Mouse (Mus musculus): ENCODE results near the gene Fndc8.
"Not testable (repeated sequence)": the region's sequence is repeated elsewhere in the genome, so short reads cannot be mapped to it uniquely, and the experiment has no call there.

Fndc8 gene

DNA sequence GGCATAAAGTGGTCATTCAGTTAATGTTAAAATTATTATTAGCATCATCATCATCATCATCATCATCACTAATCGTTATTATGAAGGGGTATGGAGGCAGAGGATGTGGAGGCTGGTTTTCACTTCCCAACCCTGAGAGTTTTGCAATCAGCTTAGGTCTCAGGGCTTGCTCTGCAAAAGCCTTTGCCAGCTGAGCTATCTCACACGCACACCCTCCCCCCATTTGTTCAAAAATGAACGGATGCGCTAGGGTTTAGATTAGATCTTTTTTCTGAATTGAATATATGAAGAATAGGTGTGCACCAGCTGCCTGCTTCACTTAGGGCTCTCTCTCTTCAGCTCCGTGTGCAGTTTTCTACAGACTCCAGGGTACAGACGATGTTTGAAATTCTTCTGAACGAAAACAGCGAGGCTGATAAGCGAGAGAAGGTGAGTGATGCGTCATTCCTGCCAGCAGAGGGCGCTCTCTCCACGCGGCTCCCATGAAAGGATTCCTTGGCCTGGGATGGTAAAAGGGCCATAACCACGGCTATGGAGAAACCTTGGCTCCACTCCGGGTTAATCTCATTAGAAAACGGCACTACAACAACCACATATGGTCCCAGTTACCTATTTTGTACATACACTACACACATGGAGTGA lies 22.9 kb downstream of the Fndc8 start:
- DNase-seq, result peak; percentile 70 to 90

DNA sequence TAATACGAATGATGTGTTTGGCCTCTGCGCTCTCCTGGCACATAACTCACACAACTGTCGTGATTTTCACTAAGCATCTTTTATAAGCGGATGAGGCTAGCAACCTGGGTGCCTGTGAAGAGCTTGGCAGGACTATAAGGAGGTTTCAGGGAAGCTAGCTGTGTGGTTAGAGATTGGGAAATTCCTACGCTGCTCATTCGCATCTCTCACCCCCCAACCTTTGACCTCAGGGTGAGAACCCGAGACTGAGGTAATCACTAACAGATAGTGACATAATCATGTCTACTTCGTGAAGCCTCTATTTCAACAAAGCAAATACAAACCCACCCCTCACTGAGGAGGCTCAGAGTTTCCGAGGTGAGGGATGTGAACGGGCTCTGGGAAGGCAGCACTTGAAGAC lies 28.8 kb downstream of the Fndc8 start:
- DNase-seq, result no peak

- no peak for DNase-seq
Observed at GRCm38 (mm10) chr11:82921691-82922090, 29.8 kb downstream of the Fndc8 start.

GRCm38 (mm10) chr11:82923910-82924309 lies 32.0 kb downstream of the Fndc8 start:
- not testable (repeated sequence) for DNase-seq

DNA sequence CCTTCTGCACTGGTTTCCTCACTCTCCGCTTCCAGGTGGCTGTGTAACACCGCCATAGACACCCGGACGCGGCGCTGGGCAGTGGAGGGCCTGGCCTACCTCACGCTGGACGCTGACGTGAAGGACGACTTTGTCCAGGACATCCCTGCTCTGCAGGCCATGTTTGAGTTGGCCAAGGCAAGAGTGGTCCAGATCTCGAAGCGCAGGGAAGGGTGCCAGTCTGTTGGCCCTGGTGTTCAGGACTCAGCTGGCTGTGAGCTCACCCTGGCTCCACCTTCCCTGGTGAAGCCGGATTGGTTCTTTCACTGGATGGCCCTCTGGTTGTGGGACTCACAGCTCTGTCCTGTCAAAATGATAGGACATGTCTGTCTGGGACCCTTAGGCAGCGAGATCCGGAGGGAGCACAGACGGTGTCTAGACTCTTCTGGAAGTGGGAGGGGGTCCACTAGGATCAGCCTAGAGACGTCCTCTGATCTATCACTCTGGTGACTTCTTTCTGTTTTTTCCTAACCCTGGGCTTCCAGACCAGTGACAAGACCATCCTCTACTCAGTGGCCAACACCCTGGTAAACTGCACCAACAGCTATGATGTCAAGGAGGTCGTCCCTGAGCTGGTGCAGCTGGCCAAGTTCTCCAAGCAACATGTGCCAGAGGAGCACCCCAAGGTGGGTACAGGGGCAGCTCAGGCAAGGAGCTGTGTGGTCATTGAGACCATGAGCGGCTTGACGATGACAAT lies 37.1 kb downstream of the Fndc8 start:
- peak in 1 of 2 experiments; percentile 8 for DNase-seq

DNA sequence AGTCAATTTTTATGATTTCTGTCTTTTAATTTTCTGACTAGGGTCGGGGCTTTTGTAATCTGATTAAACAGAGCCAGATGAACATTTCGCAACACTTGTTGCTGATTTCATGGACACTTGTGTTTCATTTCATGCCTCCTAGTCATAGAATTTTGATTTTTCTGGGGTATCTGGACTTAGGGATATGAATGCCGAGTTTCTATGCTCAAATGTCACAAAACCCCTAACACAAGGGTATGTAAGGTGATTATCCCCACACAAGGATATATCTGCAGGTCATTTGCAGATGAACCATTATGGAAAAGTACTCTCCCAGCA lies 37.7 kb downstream of the Fndc8 start:
- DNase-seq, result no peak

DNA sequence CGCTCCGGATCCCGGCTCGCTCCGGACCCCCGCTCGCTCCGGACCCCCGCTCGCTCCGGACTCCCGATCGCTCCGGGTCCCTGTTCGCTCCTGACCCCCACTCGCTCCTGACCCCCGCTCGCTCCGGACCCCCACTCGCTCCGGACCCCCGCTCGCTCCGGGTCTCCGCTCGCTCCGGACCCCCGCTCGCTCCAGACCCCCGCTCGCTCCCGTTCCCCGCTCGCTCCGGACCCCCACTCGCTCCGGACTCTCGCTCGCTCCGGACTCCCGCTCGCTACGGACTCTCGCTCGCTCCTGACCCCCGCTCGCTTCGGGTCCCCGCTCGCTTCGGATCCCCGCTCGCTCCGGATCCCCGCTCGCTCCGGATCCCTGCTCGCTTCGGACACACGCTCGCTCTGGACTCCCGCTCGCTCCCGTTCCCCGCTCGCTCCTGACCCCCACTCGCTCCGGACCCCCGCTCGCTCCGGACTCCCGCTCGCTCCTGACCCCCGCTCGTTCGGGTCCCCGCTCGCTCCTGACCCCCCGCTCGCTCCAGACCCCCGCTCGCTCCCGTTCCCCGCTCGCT lies 38.5 kb downstream of the Fndc8 start:
- DNase-seq, result peak in 1 of 2 experiments; percentile 54

GRCm38 (mm10) chr11:82931161-82931560 lies 39.2 kb downstream of the Fndc8 start:
- not testable (repeated sequence) for DNase-seq

GRCm38 (mm10) chr11:82931671-82932450 lies 39.9 kb downstream of the Fndc8 start:
- peak in 1 of 2 experiments; percentile 46 for DNase-seq

GRCm38 (mm10) chr11:82933186-82933585 lies 41.3 kb downstream of the Fndc8 start:
- no peak for DNase-seq

DNA sequence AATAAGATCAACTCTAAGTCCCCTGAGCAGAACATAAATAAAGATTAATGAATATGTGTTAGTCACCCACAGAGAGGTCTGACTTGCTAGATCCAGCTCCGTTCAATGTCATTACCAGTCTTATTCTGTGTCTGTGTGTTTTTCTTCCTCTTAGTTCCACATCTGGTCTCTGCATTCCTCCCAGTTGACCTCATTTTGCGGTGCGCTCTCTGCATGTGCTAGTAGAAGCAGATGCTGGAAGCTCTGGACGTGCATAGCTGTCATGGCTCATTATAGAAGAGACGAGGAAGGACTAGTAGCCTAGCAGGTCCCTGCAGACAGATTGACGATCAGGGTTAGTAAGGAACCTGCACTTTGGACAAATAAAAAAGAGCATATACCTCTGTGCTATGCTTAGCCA lies 51.4 kb downstream of the Fndc8 start:
- DNase-seq, result no peak

DNA sequence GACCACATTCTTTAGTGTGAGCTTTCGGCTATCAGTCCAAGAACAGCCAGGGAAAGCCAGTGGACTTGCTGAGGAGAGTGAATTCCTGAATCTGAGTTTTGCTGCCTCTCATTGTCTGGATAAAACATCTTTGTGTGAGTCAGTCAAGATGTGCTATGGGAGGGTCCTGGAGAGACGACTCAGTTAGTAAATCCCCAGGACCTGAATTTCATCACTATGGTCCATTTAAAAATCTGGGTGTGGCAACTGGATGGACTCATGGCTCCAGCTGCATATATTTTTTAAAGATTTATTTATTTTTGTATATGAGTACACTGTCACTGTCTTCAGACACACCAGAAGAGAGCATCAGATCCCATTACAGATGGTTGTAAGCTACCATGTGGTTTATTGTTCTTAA lies 53.7 kb downstream of the Fndc8 start:
- DNase-seq, result no peak

DNA sequence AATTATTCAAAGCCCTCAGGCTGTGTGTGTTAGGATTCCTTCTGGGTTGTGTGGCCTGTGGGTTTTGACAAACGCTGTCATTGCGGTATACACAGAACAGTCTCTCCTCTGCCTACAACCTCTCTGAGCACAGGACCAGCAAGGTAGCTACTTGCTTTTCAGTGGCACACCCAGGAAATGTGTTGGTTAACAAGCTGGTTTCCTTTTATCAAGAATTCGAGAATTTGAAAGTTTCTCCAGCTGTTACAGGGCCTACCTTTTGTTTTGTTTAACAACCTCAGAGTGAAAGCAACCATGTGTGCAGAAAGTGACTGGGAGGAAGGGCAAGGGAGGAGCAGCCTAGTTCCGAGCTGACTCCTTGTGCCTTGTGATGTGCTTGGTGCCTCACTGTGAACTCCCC lies 55.5 kb downstream of the Fndc8 start:
- no peak for DNase-seq

DNA sequence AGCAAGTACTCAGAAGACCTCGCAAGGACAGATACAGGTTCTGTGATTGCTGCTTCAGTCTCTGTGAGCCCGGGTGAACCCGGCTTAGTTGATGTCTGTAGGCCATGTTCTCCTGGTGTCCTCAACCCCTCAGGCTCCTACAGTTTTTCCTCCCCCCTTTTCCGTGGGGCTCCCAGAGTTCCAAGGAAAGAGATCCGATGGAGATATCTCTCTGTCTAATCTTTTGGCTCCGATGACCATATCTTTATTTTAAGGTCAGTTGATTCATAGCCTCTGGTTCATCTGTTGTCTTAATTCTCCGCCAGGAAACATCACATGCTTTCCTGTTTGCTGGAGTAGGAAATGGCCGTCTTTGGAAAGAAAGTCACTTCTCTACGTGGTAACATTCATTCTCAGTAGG lies 57.1 kb downstream of the Fndc8 start:
- peak; percentile 41 to 77 for DNase-seq

Data from kidney, postnatal 36 days (tissue).